Mouse (Mus musculus): Measurements from ENCODE around the gene Soat1.

- TF ChIP-seq CTCF (IDR thresholded peaks at IDR 0.05; ENCODE audit: low read depth) (no peak), EP300 (IDR thresholded peaks at IDR 0.05; ENCODE audit: low read depth) (no peak)
Observed at GRCm38 (mm10) chr1:156453876-156454275, 20.3 kb downstream of the Soat1 start.

Measured in liver, embryonic 14.5 days (tissue).